Mouse (Mus musculus) embryo, embryonic 11 days (tissue): ENCODE measurements at regions not wholly inside any gene's neighbourhood (a gene's known extent, or its start where the extent isn't known, plus 50 kb on each side); places are given as distances from the start of the nearest gene placed in this dataset.

Source experiments
- DNase-seq: peaks from one replicate; pipeline ENCODE4 v3.0.0-alpha.2; 2015

GRCm38 (mm10) chr13:80418480-80419183, 464.6 kb upstream of the Arrdc3 start:
- DNase-seq = no peak

- DNase-seq = no peak
Observed at GRCm38 (mm10) chr13:80420341-80420740, 462.8 kb upstream of the Arrdc3 start.
